21 mouse cellular contexts compared by ENCODE assay signal in genomic region chr5:46278190-46278589, GRCm38 (mm10).
DNase-seq lines count a peak whose midpoint lies in the region; ATAC-seq and TF ChIP-seq lines count a peak whose summit lies in the region.
"Had no signal": no experiment of that assay in that cellular context is flagged by ENCODE, and none has a peak within 500 bp of the region (broad histone marks: within the 10 kb centered on the region; RNA-seq: fewer than 3 reads in every experiment).

No protein-coding gene starts in this region.

- H3K4me2 ChIP-seq in embryonic facial prominence, embryonic 14.5 days (ENCODE audit: low read depth, low read length) = no peak overlapping the region
- no peak overlapping the region for H3K4me2 ChIP-seq in lung, embryonic 16.5 days (ENCODE audit: low read depth, low read length)
- no peak overlapping the region for H3K4me2 ChIP-seq in forebrain, postnatal 0 days (ENCODE audit: low read depth)
- H3K4me2 ChIP-seq: forebrain, embryonic 15.5 days; heart, embryonic 11.5 days; heart, embryonic 15.5 days; hindbrain, embryonic 14.5 days had no signal

- no peaks in the 10 kb centered on the region for H3K36me3 ChIP-seq in embryonic facial prominence, embryonic 14.5 days (ENCODE audit: control insufficient read depth, insufficient read depth, low read length)
- H3K36me3 ChIP-seq in embryonic facial prominence, embryonic 10.5 days (replicated peaks) = no peaks in the 10 kb centered on the region
- H3K36me3 ChIP-seq in lung, embryonic 16.5 days (ENCODE audit: control insufficient read depth, insufficient read depth, low read length) = no peaks in the 10 kb centered on the region
- no peaks in the 10 kb centered on the region for H3K36me3 ChIP-seq in forebrain, postnatal 0 days (ENCODE audit: insufficient read depth)
- H3K36me3 ChIP-seq: forebrain, embryonic 15.5 days; heart, embryonic 15.5 days had no signal

- TF ChIP-seq CTCF in forebrain, postnatal 0 days (IDR thresholded peaks at IDR 0.05; ENCODE audit: low read depth) = no peak

- no peaks in the 10 kb centered on the region for H3K9me3 ChIP-seq in embryonic facial prominence, embryonic 14.5 days (ENCODE audit: control insufficient read depth, low read length)
- no peaks in the 10 kb centered on the region for H3K9me3 ChIP-seq in embryonic facial prominence, embryonic 10.5 days
- H3K9me3 ChIP-seq in lung, embryonic 16.5 days (ENCODE audit: control insufficient read depth, low read length) = no peaks in the 10 kb centered on the region
- no peaks in the 10 kb centered on the region for H3K9me3 ChIP-seq in forebrain, postnatal 0 days (ENCODE audit: low read length)
- H3K9me3 ChIP-seq: forebrain, embryonic 15.5 days; heart, embryonic 15.5 days had no signal

- ATAC-seq in embryonic facial prominence, embryonic 14.5 days (ENCODE audit: low read depth) = no peak
- ATAC-seq in lung, embryonic 16.5 days (ENCODE audit: low read depth) = peak; percentile 88
- ATAC-seq in forebrain, postnatal 0 days = no peak
- ATAC-seq: activated CD4-positive, CD25-positive, alpha-beta regulatory T cell, adult 4 months; forebrain, embryonic 15.5 days; intestine, embryonic 16.5 days; Patski had no signal

- no peak overlapping the region for H3K9ac ChIP-seq in embryonic facial prominence, embryonic 14.5 days (ENCODE audit: low read depth, low read length)
- H3K9ac ChIP-seq in lung, embryonic 16.5 days (ENCODE audit: low read length) = no peak overlapping the region
- no peak overlapping the region for H3K9ac ChIP-seq in forebrain, postnatal 0 days
- H3K9ac ChIP-seq: forebrain, embryonic 15.5 days; heart, embryonic 15.5 days; hindbrain, embryonic 14.5 days had no signal

- H3K27ac ChIP-seq in embryonic facial prominence, embryonic 14.5 days (replicated peaks; ENCODE audit: low read depth, low read length) = no peak overlapping the region
- H3K27ac ChIP-seq in embryonic facial prominence, embryonic 10.5 days (replicated peaks) = no peak overlapping the region
- H3K27ac ChIP-seq in lung, embryonic 16.5 days (ENCODE audit: low read length) = no peak overlapping the region
- H3K27ac ChIP-seq in forebrain, postnatal 0 days (ENCODE audit: low read depth, low read length) = no peak overlapping the region
- H3K27ac ChIP-seq: forebrain, embryonic 15.5 days; heart, adult 2 months; heart, embryonic 15.5 days; hindbrain, embryonic 14.5 days had no signal

- no peaks in the 10 kb centered on the region for H3K4me1 ChIP-seq in embryonic facial prominence, embryonic 14.5 days (ENCODE audit: control insufficient read depth, insufficient read depth, low read length)
- no peaks in the 10 kb centered on the region for H3K4me1 ChIP-seq in embryonic facial prominence, embryonic 10.5 days
- no peaks in the 10 kb centered on the region for H3K4me1 ChIP-seq in lung, embryonic 16.5 days (replicated peaks; ENCODE audit: control insufficient read depth, insufficient read depth, low read length)
- no peaks in the 10 kb centered on the region for H3K4me1 ChIP-seq in forebrain, postnatal 0 days (ENCODE audit: insufficient read depth)
- H3K4me1 ChIP-seq: forebrain, embryonic 15.5 days; heart, embryonic 15.5 days had no signal

- H3K4me3 ChIP-seq in embryonic facial prominence, embryonic 14.5 days (ENCODE audit: low read depth, low read length) = no peak overlapping the region
- H3K4me3 ChIP-seq in embryonic facial prominence, embryonic 10.5 days = no peak overlapping the region
- H3K4me3 ChIP-seq in lung, embryonic 16.5 days (ENCODE audit: low read length) = no peak overlapping the region
- no peak overlapping the region for H3K4me3 ChIP-seq in forebrain, postnatal 0 days (ENCODE audit: low read depth, low read length)
- H3K4me3 ChIP-seq: forebrain, embryonic 15.5 days; heart, adult 2 months; heart, embryonic 15.5 days had no signal

- H3K27me3 ChIP-seq in embryonic facial prominence, embryonic 14.5 days (replicated peaks; ENCODE audit: control insufficient read depth, insufficient read depth, low read length) = no peaks in the 10 kb centered on the region
- no peaks in the 10 kb centered on the region for H3K27me3 ChIP-seq in embryonic facial prominence, embryonic 10.5 days (replicated peaks; ENCODE audit: low read depth, poor library complexity, severe bottlenecking)
- no peaks in the 10 kb centered on the region for H3K27me3 ChIP-seq in lung, embryonic 16.5 days (ENCODE audit: control insufficient read depth, insufficient read depth, low read depth, low read length)
- H3K27me3 ChIP-seq in forebrain, postnatal 0 days (ENCODE audit: insufficient read depth, low read length) = no peaks in the 10 kb centered on the region
- H3K27me3 ChIP-seq: forebrain, embryonic 15.5 days; heart, embryonic 15.5 days; Patski had no signal

- DNase-seq in embryonic facial prominence, embryonic 14.5 days (ENCODE audit: low spot score) = peak; percentile 0
- no peak for DNase-seq in embryonic facial prominence, embryonic 10.5 days (ENCODE audit: low spot score)
- DNase-seq in lung, postnatal 14 days = no peak
- DNase-seq in Muller cell, postnatal 12 days (ENCODE audit: inconsistent ontology term) = peak; percentile 13
- peak; percentile 6 for DNase-seq in lung, postnatal 25 days (ENCODE audit: low spot score)
- DNase-seq in forebrain, postnatal 0 days = no peak
- DNase-seq in neural tube, embryonic 10.5 days (ENCODE audit: extremely low spot score, low spot score) = no peak
- DNase-seq: adrenal gland, postnatal 14 days; cerebellum, adult 2 months; cerebellum, postnatal 10 days; gastrocnemius, postnatal 14 days; heart, adult 2 months; heart, postnatal 14 days had no signal

Comparison
In these comparisons a context has a peak if more than half of its experiments do, and no peak if none do; other contexts are left out.
1. DNase-seq: peak in embryonic facial prominence, embryonic 14.5 days (single experiment), Muller cell, postnatal 12 days (single experiment) and lung, postnatal 25 days (single experiment); none in embryonic facial prominence, embryonic 10.5 days (single experiment), lung, postnatal 14 days (single experiment), forebrain, postnatal 0 days (single experiment) and neural tube, embryonic 10.5 days (single experiment).